Mouse (Mus musculus): ENCODE measurements at regions not wholly inside any gene's neighbourhood (a gene's known extent, or its start where the extent isn't known, plus 50 kb on each side); places are given as distances from the start of the nearest gene placed in this dataset.

DNA sequence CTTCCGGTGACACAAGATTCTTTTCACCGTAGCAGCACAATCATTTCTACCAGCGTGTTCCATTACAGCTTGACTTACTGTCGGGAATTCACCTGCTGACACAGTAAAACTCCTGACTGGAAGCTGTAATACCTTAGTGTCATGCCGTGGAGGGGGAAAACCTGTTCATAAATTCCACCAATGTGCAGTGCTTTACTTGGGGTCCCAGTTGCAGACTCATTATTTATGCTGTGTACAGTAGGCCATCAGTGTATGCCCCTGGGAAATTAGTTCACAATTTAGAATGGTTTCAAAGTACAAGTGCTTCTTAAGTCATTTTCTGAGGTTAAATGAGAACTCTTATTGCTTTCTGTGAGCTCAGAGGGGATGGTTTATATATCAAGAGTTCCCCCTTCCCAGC is 451.4 kb downstream of the Hdgfl1 start:
- H3K4me2 ChIP-seq: no peak overlapping the region
- no peak overlapping the region for H3K4me3 ChIP-seq
- H3K9me3 ChIP-seq (replicated peaks): no peaks in the 10 kb centered on the region
- no peak overlapping the region for H3K27ac ChIP-seq
- H3K9ac ChIP-seq: no peak overlapping the region
- H3K27me3 ChIP-seq (replicated peaks): no peaks in the 10 kb centered on the region
- no peaks in the 10 kb centered on the region for H3K36me3 ChIP-seq
- H3K4me1 ChIP-seq: no peaks in the 10 kb centered on the region
- ATAC-seq: no peak
- 73% methylated on average over 5 of the region's 5 CpGs for WGBS (ENCODE audit: insufficient replicate concordance)

DNA sequence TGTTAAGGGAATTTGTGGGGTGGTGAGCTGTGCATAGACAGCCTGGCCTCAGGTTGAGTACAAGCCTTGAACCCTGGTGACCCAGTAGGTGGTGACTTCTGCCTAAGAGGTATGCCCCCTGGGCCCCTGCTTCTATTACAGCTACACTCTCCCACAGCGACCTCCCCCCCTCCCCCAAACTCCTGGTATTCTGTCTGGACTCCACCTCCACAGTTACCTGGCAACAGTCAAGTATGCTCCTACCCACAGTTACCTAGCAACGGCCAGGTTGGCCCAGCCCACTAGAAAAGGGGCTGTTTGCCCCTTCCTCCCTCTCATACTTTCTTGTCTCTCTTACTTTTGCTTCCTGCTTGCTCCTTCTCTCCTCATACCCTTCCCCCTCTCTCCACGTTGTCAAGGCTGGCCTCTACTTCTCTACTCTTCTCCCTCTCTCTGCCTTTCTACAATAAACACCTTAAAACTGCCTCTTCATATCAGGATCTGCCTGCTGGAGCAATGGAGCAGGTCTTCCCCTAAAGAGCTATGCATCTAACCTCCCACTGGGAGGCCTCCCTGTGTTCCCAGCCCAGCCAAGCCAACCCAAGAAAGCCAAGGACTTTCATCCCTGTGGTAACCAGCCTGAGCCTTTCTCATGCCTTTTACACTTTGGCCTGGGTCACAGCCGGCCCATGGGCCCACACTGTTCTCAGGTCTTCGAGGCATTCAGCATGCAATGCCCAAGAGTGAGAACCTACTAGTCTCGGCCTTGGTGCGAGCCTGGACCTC is 457.5 kb downstream of the Hdgfl1 start:
- H3K4me2 ChIP-seq: no peak overlapping the region
- WGBS (ENCODE audit: insufficient replicate concordance): 42% methylated on average over 7 of the region's 7 CpGs

DNA sequence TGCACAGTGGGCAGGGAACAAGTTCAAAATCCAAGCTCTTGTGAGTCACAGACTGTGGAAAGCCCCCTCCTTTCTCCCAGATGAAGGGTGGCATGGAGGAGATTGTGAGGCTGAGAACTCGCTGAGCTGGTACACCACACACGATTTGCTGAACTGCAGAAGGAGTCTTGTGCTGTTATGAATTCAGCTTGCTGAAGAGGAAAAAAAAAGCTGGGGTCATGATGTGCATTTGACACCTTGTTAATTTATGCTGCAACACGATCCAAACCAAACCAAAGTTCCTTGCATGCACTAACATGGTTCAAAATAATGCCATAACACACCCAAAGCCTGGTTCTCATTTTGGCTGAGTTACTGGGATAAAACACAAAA is 485.9 kb downstream of the Hdgfl1 start:
- WGBS (ENCODE audit: insufficient replicate concordance): 66% methylated on average over 3 of the region's 3 CpGs
- H3K9me3 ChIP-seq (replicated peaks): no peaks in the 10 kb centered on the region
- no peak for ATAC-seq

More for the DNA sequence above, 457.5 kb downstream of the Hdgfl1 start:
- Histone ChIP-seq H3K27ac (no peak overlapping the region), H3K27me3 (replicated peaks) (no peaks in the 10 kb centered on the region), H3K9ac (no peak overlapping the region), H3K36me3 (no peaks in the 10 kb centered on the region), H3K9me3 (replicated peaks) (no peaks in the 10 kb centered on the region), H3K4me3 (no peak overlapping the region), H3K4me1 (no peaks in the 10 kb centered on the region)
- ATAC-seq: no peak

DNA sequence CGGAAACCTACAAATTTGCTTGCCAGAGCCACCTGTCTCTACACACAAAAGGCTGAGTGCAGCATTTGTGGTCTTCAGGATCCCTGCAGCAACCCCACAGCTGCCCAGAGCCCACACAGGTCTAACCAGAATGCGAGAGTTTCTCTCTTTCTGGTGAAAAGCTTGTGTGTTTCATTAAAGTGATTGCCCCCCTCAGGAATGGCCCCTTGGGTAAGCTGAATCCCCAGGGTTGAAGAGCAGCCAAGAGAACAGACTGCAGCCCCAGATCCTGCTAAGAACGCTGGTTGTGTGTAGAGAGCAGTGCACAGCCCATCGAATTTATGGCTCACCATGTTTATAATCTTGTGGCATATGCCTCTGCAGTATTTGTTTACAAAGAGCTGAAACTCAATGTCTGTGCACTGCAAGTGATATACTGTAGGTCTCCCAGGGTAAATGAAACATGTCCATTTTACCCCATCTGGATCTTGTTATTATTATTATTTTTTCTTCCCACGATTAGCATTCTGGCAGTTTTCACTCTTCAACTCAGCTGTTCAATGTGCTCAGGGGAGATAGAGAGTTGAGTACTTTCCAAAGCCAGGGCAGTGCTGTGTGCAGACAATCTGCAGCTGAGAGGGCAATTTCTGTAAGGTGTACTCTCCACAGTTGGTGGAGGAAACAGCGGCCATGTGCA is 486.4 kb downstream of the Hdgfl1 start:
- no peaks in the 10 kb centered on the region for H3K27me3 ChIP-seq (replicated peaks)
- WGBS (ENCODE audit: insufficient replicate concordance): 62% methylated on average over 6 of the region's 6 CpGs

More for the DNA sequence above, 485.9 kb downstream of the Hdgfl1 start:
- H3K4me3 ChIP-seq: no peak overlapping the region
- H3K27ac ChIP-seq: no peak overlapping the region
- H3K36me3 ChIP-seq: no peaks in the 10 kb centered on the region
- no peaks in the 10 kb centered on the region for H3K27me3 ChIP-seq (replicated peaks)
- H3K9ac ChIP-seq: no peak overlapping the region
- H3K4me1 ChIP-seq: no peaks in the 10 kb centered on the region
- H3K4me2 ChIP-seq: no peak overlapping the region

DNA sequence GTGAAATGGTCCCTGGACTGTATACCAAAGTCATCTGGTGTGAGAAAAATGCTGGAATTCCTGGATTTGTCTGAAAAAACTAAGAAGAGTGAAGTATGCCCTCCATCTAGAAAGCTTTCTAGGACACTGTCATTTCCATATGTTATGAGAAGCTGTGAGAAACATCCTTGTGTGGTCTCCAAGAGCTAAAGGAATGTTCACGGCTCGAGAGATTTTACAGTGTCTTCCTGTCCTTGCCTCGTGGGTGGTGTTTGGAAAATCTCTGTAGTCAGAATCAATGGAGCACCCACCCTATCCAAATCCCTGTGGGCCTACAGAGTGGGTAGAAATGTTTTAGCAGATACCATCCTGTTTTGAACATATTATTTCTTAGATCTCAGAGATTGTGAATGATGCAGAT is 487.7 kb downstream of the Hdgfl1 start:
- no peak overlapping the region for H3K9ac ChIP-seq
- no peak overlapping the region for H3K27ac ChIP-seq
- no peaks in the 10 kb centered on the region for H3K4me1 ChIP-seq
- H3K4me2 ChIP-seq: no peak overlapping the region
- H3K4me3 ChIP-seq: no peak overlapping the region
- no peak for ATAC-seq
- H3K36me3 ChIP-seq: no peaks in the 10 kb centered on the region
- no peaks in the 10 kb centered on the region for H3K9me3 ChIP-seq (replicated peaks)
- WGBS (ENCODE audit: insufficient replicate concordance): 61% methylated on average over 3 of the region's 3 CpGs
- H3K27me3 ChIP-seq (replicated peaks): no peaks in the 10 kb centered on the region

More for the DNA sequence above, 486.4 kb downstream of the Hdgfl1 start:
- Histone ChIP-seq H3K4me1 (no peaks in the 10 kb centered on the region), H3K4me2 (no peak overlapping the region), H3K27ac (no peak overlapping the region), H3K36me3 (no peaks in the 10 kb centered on the region), H3K9ac (no peak overlapping the region), H3K4me3 (no peak overlapping the region), H3K9me3 (replicated peaks) (no peaks in the 10 kb centered on the region)
- ATAC-seq: no peak

DNA sequence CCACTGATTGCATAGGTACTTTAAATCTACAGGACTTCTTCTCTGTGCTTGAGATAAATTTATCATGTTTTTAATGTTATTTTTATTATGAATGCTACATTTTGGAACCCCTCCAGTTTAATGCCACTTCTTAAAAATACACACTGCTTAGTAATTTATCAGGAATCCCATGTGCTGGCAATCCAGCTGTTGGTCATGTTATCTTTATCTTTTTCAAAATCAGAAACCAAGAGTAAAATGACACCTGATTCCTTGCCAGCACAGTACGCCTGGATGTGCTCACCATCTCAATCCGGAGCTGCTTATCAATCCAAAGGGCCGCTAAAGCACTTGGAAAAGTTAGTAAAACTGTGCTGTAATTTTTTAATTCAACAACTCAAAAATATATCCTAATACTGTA is 497.1 kb downstream of the Hdgfl1 start:
- no peak for ATAC-seq
- Histone ChIP-seq H3K4me2 (no peak overlapping the region), H3K4me1 (no peaks in the 10 kb centered on the region), H3K27me3 (replicated peaks) (no peaks in the 10 kb centered on the region), H3K9me3 (replicated peaks) (no peaks in the 10 kb centered on the region), H3K27ac (no peak overlapping the region), H3K4me3 (no peak overlapping the region), H3K9ac (no peak overlapping the region), H3K36me3 (no peaks in the 10 kb centered on the region)
- 67% methylated on average over 3 of the region's 3 CpGs for WGBS (ENCODE audit: insufficient replicate concordance)

DNA sequence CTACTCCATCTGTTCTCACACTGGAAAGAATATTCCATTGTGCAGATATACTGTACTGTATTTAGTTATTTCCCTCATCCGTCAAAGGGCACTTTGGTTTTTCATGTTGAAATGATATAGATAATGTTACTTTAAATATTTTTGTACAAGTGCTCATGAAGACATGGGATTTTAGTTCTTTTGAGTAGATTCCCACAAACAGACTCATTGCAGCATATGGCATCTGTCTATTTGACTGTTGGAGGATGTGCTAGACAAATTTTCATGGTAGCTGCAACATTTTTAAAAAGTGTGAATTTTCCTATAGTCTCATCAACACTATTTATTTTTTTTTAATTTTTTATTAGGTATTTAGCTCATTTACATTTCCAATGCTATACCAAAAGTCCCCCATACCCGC is 502.5 kb downstream of the Hdgfl1 start:
- Histone ChIP-seq H3K9me3 (replicated peaks) (no peaks in the 10 kb centered on the region), H3K4me2 (no peak overlapping the region), H3K27me3 (replicated peaks) (no peaks in the 10 kb centered on the region), H3K4me3 (no peak overlapping the region), H3K4me1 (no peaks in the 10 kb centered on the region), H3K9ac (no peak overlapping the region), H3K27ac (no peak overlapping the region), H3K36me3 (no peaks in the 10 kb centered on the region)
- 76% methylated on average over 2 of the region's 2 CpGs for WGBS (ENCODE audit: insufficient replicate concordance)
- ATAC-seq: no peak

DNA sequence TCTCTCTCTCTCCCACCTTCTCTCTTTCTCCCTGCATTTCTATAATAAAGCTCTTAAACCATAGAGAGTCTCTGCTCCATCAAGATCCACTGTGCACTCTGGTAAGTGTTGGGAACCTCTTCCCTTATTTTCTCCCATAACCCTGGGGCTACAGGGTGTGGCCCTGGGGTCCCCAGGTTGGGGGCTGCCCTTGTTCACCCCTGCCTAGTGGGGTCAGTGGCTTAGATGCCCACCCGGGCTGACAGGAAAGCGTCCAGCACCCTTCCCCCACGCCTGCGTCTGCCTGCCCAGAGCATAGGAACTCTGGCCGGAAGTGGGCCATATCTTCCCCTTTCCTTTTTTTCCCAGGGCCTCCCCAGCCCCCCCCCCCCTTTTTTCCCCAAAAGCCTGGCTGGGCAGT is 534.0 kb downstream of the Hdgfl1 start:
- H3K9me3 ChIP-seq (replicated peaks): no peaks in the 10 kb centered on the region
- no peaks in the 10 kb centered on the region for H3K4me1 ChIP-seq
- no peak for ATAC-seq
- H3K4me3 ChIP-seq: no peak overlapping the region
- no peaks in the 10 kb centered on the region for H3K27me3 ChIP-seq (replicated peaks)
- H3K4me2 ChIP-seq: no peak overlapping the region
- H3K27ac ChIP-seq: no peak overlapping the region
- no peak overlapping the region for H3K9ac ChIP-seq
- 24% methylated on average over 5 of the region's 5 CpGs for WGBS (ENCODE audit: insufficient replicate concordance)
- no peaks in the 10 kb centered on the region for H3K36me3 ChIP-seq

DNA sequence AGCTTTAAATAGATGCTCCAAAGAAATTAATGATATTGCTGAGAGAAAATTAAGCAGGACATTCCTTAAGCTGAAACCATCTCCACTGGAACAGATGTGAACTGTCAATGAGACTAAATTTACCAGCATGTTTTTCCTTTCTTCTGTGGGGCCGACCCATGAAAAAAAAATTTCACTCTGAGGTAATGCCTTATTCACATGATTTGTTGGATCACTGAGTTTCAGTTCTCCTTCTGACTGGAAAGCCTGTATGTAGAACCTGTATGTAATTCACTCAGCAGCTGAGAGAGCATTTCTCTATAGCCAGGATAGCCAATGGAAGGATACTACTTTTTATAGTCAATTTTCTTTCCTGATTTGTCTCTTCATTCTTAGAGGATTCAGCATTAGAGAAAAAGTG is 535.3 kb downstream of the Hdgfl1 start:
- Histone ChIP-seq H3K4me2 (no peak overlapping the region), H3K9ac (no peak overlapping the region), H3K9me3 (replicated peaks) (no peaks in the 10 kb centered on the region), H3K36me3 (no peaks in the 10 kb centered on the region), H3K27me3 (replicated peaks) (no peaks in the 10 kb centered on the region), H3K27ac (no peak overlapping the region), H3K4me3 (no peak overlapping the region), H3K4me1 (no peaks in the 10 kb centered on the region)
- WGBS (ENCODE audit: insufficient replicate concordance): 41% methylated on average over 1 of the region's 1 CpGs
- no peak for ATAC-seq

DNA sequence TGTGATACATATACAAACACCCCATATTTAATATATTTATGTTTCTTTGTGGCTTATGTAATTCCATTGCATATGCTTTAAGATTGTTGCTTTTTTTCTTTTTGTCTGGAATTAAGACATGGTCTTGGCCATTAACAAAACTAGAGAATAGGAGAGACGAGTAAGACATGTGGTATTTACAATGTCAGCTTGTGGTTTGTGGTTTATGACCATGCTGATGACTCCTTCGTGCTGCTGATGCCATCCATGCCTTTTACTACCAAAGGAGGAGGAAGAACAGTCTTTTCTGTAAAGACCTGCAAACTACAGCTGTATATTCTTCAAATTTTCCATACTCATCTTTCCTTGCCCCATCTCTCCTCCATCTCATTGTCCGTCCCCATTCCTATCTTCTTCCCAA is 552.7 kb downstream of the Hdgfl1 start:
- Histone ChIP-seq H3K27me3 (replicated peaks) (no peaks in the 10 kb centered on the region), H3K9ac (no peak overlapping the region), H3K9me3 (replicated peaks) (no peaks in the 10 kb centered on the region), H3K4me1 (no peaks in the 10 kb centered on the region), H3K4me2 (no peak overlapping the region), H3K36me3 (no peaks in the 10 kb centered on the region), H3K4me3 (no peak overlapping the region), H3K27ac (no peak overlapping the region)
- ATAC-seq: no peak
- 15% methylated on average over 3 of the region's 3 CpGs for WGBS (ENCODE audit: insufficient replicate concordance)

DNA sequence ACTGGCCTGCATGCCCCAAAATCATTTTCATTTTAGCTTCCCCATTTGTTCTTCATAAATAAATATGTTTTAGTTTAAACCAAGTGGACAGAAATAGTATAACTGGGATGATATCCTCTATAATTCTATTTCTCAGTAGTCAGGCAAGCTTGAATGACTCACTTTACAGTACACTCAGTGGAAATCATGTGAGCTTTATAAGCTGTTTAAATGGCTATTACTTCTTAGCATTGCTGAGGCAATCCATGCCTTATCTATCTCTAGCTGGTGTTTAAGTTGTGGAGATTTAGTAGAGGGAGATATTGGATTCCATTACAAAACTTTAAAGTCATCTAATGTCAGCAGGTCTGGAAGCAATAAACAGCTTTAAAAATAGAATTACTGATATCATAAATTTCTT is 553.4 kb downstream of the Hdgfl1 start:
- Histone ChIP-seq H3K27me3 (replicated peaks) (no peaks in the 10 kb centered on the region), H3K4me2 (no peak overlapping the region), H3K9ac (no peak overlapping the region), H3K4me1 (no peaks in the 10 kb centered on the region), H3K9me3 (replicated peaks) (no peaks in the 10 kb centered on the region), H3K4me3 (no peak overlapping the region), H3K27ac (no peak overlapping the region), H3K36me3 (no peaks in the 10 kb centered on the region)
- ATAC-seq: no peak

DNA sequence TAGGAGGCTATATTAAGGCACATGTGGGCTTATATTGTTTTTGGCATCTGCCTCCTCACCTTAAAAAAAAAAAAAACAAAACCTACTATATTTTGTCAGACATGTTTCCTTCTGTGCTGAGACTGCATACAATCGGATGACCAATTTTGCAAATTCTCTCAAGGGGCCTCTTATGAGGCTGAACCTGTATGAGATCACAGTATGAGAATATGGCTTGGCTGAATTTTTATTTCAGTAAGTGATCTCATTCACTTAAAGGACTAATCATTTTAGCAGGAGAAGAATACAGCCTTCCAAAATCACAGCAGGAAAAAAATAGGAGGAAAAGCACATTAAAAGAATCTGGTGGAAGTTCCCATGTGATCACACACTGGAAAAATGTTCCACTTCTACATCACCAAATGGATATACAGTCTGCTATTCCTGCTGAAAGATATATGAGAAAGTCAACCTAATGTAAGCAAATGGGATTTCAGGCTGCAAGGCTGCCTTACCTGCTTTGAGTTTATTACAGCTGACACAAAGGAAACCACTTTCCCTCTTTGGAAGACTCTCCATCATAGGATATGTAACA is 564.3 kb downstream of the Hdgfl1 start:
- Histone ChIP-seq H3K27me3 (replicated peaks) (no peaks in the 10 kb centered on the region), H3K4me1 (no peaks in the 10 kb centered on the region), H3K4me2 (no peak overlapping the region), H3K9me3 (replicated peaks) (no peaks in the 10 kb centered on the region), H3K4me3 (no peak overlapping the region), H3K27ac (no peak overlapping the region), H3K36me3 (no peaks in the 10 kb centered on the region), H3K9ac (no peak overlapping the region)
- ATAC-seq: no peak
- 65% methylated on average over 1 of the region's 1 CpGs for WGBS (ENCODE audit: insufficient replicate concordance)
